Mouse (Mus musculus): ENCODE data around the gene Traf3. TPM values are rescaled to one million over a fixed set of nuclear protein-coding genes. Genes with fewer than 3 reads are reported as not detected.

The Traf3 gene
- polyA plus RNA-seq, 1 experiment from 2014 or later = 15.7 TPM

DNA sequence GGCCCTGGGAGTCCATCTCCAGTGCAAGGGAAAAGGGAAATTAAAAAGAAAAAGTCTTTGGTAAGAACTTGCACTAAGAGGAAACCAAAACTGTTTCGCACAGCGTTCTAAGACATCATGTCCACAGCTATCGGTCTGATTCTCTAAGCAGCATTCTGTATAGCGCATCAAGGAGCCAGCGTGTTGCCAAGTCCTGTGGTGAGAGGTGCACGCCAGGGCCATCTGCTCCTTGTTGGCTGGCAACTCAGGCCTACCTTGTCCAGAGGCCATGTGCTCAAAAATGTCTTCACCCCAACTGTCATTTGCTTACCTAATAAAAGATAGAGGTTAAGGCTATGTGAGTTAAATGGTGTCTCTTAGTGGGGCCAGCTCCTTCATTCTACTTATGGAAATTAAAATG, 75.7 kb downstream of the Traf3 start:
- H3K4me2 ChIP-seq (replicated peaks) = no peak overlapping the region
- 93% methylated on average over 6 of the region's 6 CpGs for WGBS
- no peak overlapping the region for H3K4me3 ChIP-seq (replicated peaks)
- H3K9ac ChIP-seq (replicated peaks) = no peak overlapping the region
- no peaks in the 10 kb centered on the region for H3K4me1 ChIP-seq (replicated peaks)
- no peaks in the 10 kb centered on the region for H3K27me3 ChIP-seq
- no peaks in the 10 kb centered on the region for H3K9me3 ChIP-seq
- no peak for ATAC-seq
- no peak overlapping the region for H3K27ac ChIP-seq
- peaks cover 75% of the 10 kb centered on the region for H3K36me3 ChIP-seq

DNA sequence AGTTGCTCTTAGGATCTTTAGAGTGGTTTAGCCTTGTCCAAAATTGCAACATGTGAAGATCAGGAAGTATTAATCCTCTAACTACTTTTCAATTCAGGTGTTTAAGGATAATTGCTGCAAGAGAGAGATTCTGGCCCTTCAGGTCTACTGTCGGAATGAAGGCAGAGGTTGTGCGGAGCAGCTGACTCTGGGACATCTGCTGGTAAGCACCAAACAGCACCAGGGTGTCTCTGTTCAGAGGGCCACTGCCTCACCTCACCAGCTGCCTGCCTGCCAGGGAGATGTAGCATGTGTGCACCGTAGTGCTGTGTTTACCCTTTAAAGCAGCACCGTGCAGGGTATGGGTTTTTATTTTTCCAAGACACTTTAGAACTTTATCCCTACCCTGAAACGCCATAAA, 76.2 kb downstream of the Traf3 start:
- H3K27me3 ChIP-seq = no peaks in the 10 kb centered on the region
- peaks cover 78% of the 10 kb centered on the region for H3K36me3 ChIP-seq
- WGBS = 94% methylated on average over 5 of the region's 5 CpGs
- no peak for ATAC-seq
- H3K4me3 ChIP-seq (replicated peaks) = no peak overlapping the region
- no peak overlapping the region for H3K27ac ChIP-seq
- H3K9ac ChIP-seq (replicated peaks) = no peak overlapping the region
- H3K4me1 ChIP-seq (replicated peaks) = no peaks in the 10 kb centered on the region
- no peaks in the 10 kb centered on the region for H3K9me3 ChIP-seq
- no peak overlapping the region for H3K4me2 ChIP-seq (replicated peaks)

- Histone ChIP-seq H3K27ac (no peak overlapping the region), H3K36me3 (peaks cover 78% of the 10 kb centered on the region), H3K27me3 (no peaks in the 10 kb centered on the region), H3K4me1 (replicated peaks) (no peaks in the 10 kb centered on the region), H3K9me3 (no peaks in the 10 kb centered on the region), H3K4me3 (replicated peaks) (no peak overlapping the region), H3K9ac (replicated peaks) (no peak overlapping the region), H3K4me2 (replicated peaks) (no peak overlapping the region)
- no peak for ATAC-seq
- WGBS = 94% methylated on average over 12 of the region's 12 CpGs
These were observed 77.6 kb downstream of the Traf3 start for GRCm38 (mm10) chr12:111243733-111244132.

DNA sequence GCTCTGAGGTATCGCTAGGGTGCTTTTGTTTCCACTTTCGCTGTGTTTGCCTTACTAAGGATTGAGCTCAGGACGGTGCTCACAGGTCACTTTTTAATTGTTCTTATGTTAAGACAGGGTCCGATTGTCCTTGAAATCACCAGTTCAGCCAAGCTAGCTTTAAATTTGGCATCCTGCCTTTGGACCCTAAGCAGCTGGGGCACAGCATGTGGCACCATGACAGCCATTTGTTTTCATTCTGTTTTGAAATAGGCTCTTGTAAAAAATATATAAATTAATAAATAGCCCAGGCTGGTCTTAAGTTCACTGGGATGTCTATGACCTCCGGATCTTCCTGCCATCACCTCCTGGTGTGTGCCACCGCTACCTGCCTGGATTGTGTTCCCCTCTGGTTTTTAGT, 78.9 kb downstream of the Traf3 start:
- no peaks in the 10 kb centered on the region for H3K4me1 ChIP-seq (replicated peaks)
- H3K36me3 ChIP-seq = peaks cover 65% of the 10 kb centered on the region
- no peak for ATAC-seq
- no peaks in the 10 kb centered on the region for H3K27me3 ChIP-seq
- 80% methylated on average over 6 of the region's 6 CpGs for WGBS
- no peak overlapping the region for H3K4me2 ChIP-seq (replicated peaks)
- H3K9me3 ChIP-seq = no peaks in the 10 kb centered on the region
- H3K27ac ChIP-seq = no peak overlapping the region
- no peak overlapping the region for H3K9ac ChIP-seq (replicated peaks)
- H3K4me3 ChIP-seq (replicated peaks) = no peak overlapping the region

- H3K4me2 ChIP-seq (replicated peaks) = no peak overlapping the region
- no peaks in the 10 kb centered on the region for H3K4me1 ChIP-seq (replicated peaks)
- peaks cover 65% of the 10 kb centered on the region for H3K36me3 ChIP-seq
- no peaks in the 10 kb centered on the region for H3K9me3 ChIP-seq
- no peak overlapping the region for H3K4me3 ChIP-seq (replicated peaks)
- no peaks in the 10 kb centered on the region for H3K27me3 ChIP-seq
- ATAC-seq = no peak
- WGBS = 90% methylated on average over 9 of the region's 9 CpGs
- no peak overlapping the region for H3K9ac ChIP-seq (replicated peaks)
- H3K27ac ChIP-seq = no peak overlapping the region
These were observed 80.8 kb downstream of the Traf3 start for GRCm38 (mm10) chr12:111246808-111247464.

DNA sequence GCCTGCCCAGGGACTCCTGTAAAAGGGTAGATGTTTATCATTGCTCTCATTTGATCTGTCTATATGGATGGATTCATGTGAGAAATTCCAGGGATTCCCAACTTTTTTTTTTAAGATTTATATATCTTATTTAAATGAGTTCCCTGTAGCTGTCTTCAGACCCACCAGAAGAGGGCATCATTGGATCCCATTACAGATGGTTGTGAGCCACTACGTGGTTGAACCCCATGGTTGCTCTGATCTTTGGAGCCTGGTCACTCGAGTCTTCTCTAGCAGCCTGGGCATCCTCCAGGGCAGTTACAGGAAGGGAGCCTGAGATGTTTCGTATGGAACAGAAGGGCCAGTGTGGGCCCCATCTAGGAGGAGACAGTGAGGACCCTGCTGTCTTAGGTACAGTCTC, 82.9 kb downstream of the Traf3 start:
- no peak overlapping the region for H3K9ac ChIP-seq (replicated peaks)
- no peak overlapping the region for H3K4me3 ChIP-seq (replicated peaks)
- ATAC-seq = no peak
- WGBS = 62% methylated on average over 3 of the region's 3 CpGs
- H3K9me3 ChIP-seq = no peaks in the 10 kb centered on the region
- H3K4me2 ChIP-seq (replicated peaks) = no peak overlapping the region
- peaks cover 57% of the 10 kb centered on the region for H3K36me3 ChIP-seq
- no peaks in the 10 kb centered on the region for H3K27me3 ChIP-seq
- H3K27ac ChIP-seq = no peak overlapping the region
- no peaks in the 10 kb centered on the region for H3K4me1 ChIP-seq (replicated peaks)

GRCm38 (mm10) chr12:111250116-111250515, 83.9 kb downstream of the Traf3 start:
- Histone ChIP-seq H3K36me3 (peaks cover 50% of the 10 kb centered on the region), H3K9me3 (no peaks in the 10 kb centered on the region), H3K4me1 (replicated peaks) (no peaks in the 10 kb centered on the region), H3K9ac (replicated peaks) (no peak overlapping the region), H3K4me2 (replicated peaks) (no peak overlapping the region), H3K27ac (no peak overlapping the region), H3K27me3 (no peaks in the 10 kb centered on the region), H3K4me3 (replicated peaks) (no peak overlapping the region)
- WGBS = 79% methylated on average over 8 of the region's 8 CpGs
- ATAC-seq = no peak

GRCm38 (mm10) chr12:111251227-111251626, 85.1 kb downstream of the Traf3 start:
- no peak overlapping the region for H3K4me3 ChIP-seq (replicated peaks)
- no peak overlapping the region for H3K4me2 ChIP-seq (replicated peaks)
- H3K9me3 ChIP-seq = no peaks in the 10 kb centered on the region
- ATAC-seq = no peak
- no peak overlapping the region for H3K9ac ChIP-seq (replicated peaks)
- 72% methylated on average over 9 of the region's 9 CpGs for WGBS
- no peak overlapping the region for H3K27ac ChIP-seq
- H3K4me1 ChIP-seq (replicated peaks) = no peaks in the 10 kb centered on the region
- H3K27me3 ChIP-seq = no peaks in the 10 kb centered on the region
- H3K36me3 ChIP-seq = peaks cover 50% of the 10 kb centered on the region

DNA sequence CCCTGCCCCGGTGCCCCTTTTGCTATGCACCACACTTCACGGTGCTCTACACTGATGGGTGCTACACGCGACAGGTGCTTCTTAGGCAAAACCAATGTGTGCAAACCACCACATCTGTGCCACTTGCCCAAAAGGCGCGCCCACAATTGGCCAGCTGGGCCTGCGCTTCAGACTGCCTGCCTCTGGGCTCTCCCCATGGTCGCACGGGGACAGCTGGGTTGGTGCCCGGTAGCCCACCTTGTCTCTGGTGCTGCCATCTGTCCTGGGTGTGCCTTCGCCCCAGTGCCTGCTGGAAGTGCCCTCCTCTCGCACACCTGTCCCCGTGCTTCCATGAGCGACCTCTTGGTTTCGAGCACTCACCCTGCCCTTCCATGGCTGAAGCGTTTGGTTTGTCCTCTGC, 97.5 kb downstream of the Traf3 start:
- Histone ChIP-seq H3K36me3 (peaks cover 60% of the 10 kb centered on the region), H3K27ac (no peak overlapping the region)
- 96% methylated on average over 16 of the region's 16 CpGs for WGBS

GRCm38 (mm10) chr12:111265212-111265611, 99.0 kb downstream of the Traf3 start:
- no peak overlapping the region for H3K9ac ChIP-seq (replicated peaks)
- WGBS = 58% methylated on average over 5 of the region's 5 CpGs
- H3K4me3 ChIP-seq (replicated peaks) = no peak overlapping the region
- peaks cover 47% of the 10 kb centered on the region for H3K36me3 ChIP-seq
- H3K4me1 ChIP-seq (replicated peaks) = peaks cover 5% of the 10 kb centered on the region
- H3K27ac ChIP-seq = no peak overlapping the region
- no peak overlapping the region for H3K4me2 ChIP-seq (replicated peaks)
- no peaks in the 10 kb centered on the region for H3K9me3 ChIP-seq
- H3K27me3 ChIP-seq = peaks cover 13% of the 10 kb centered on the region
- no peak for ATAC-seq

More for the DNA sequence above, 97.5 kb downstream of the Traf3 start:
- no peak overlapping the region for H3K9ac ChIP-seq (replicated peaks)
- no peaks in the 10 kb centered on the region for H3K27me3 ChIP-seq
- H3K4me1 ChIP-seq (replicated peaks) = peaks cover 5% of the 10 kb centered on the region
- H3K4me2 ChIP-seq (replicated peaks) = no peak overlapping the region
- no peaks in the 10 kb centered on the region for H3K9me3 ChIP-seq
- ATAC-seq = no peak
- no peak overlapping the region for H3K4me3 ChIP-seq (replicated peaks)

- Histone ChIP-seq H3K27ac (no peak overlapping the region), H3K4me3 (replicated peaks) (no peak overlapping the region), H3K4me1 (replicated peaks) (peaks cover 5% of the 10 kb centered on the region), H3K27me3 (peaks cover 27% of the 10 kb centered on the region), H3K9ac (replicated peaks) (no peak overlapping the region), H3K9me3 (no peaks in the 10 kb centered on the region), H3K4me2 (replicated peaks) (no peak overlapping the region), H3K36me3 (peaks cover 33% of the 10 kb centered on the region)
- ATAC-seq = no peak
- 71% methylated on average over 12 of the region's 12 CpGs for WGBS
These were observed 100.4 kb downstream of the Traf3 start for GRCm38 (mm10) chr12:111266592-111266991.

DNA sequence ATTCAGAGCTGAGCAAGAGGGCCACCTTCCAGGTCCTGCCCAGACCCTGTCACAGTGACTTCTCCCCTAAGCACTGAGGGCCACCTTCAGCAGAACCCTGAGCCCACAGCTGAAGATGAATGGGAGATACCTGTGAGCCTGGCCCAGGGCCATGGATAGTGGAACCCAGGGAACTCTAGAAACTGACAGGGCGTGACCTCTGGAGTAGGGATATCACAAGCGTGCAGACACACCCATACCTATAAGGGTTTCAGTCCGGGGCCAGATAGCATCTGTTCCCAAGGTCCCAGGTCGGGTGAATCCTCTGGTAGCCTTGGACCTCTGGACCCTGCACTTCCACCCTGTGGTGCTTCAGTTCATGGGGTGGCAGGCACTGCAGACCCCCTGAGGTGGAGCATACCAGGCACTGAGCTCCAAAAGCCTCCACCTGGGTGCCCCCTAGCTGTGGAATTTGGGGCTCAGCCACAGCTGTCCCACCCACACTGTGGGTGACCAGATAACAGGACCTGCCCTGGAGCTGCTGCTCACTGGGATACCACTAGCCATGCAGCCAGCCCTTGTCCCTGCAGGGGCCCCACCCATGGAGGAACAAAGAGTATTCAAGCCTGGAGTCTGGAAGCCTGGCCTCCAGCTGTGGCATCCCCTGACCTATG, 101.6 kb downstream of the Traf3 start:
- WGBS = 73% methylated on average over 4 of the region's 4 CpGs
- no peak for ATAC-seq
- no peaks in the 10 kb centered on the region for H3K9me3 ChIP-seq

More for the DNA sequence above, 101.6 kb downstream of the Traf3 start:
- Histone ChIP-seq H3K36me3 (peaks cover 26% of the 10 kb centered on the region), H3K27me3 (peaks cover 39% of the 10 kb centered on the region), H3K9ac (replicated peaks) (no peak overlapping the region), H3K4me3 (replicated peaks) (no peak overlapping the region), H3K27ac (no peak overlapping the region), H3K4me2 (replicated peaks) (no peak overlapping the region), H3K4me1 (replicated peaks) (peaks cover 5% of the 10 kb centered on the region)
